Mouse (Mus musculus): ENCODE measurements around the gene Rplp2.

Rplp2 gene

GRCm38 (mm10) chr7:141467230-141468030 is 20.3 kb downstream of the Rplp2 start, which contains the start of gene Cd151:
TSS of gene Cd151 (plus strand) at chr7:141467392.
- DNase-seq (ENCODE audit: low spot score): peak; percentile 72

GRCm38 (mm10) chr7:141468164-141468521 is 21.0 kb downstream of the Rplp2 start:
- no peak for DNase-seq (ENCODE audit: low spot score)

- DNase-seq (ENCODE audit: low spot score): no peak
Measured at GRCm38 (mm10) chr7:141468522-141469211, 21.5 kb downstream of the Rplp2 start.

GRCm38 (mm10) chr7:141469352-141469751 is 22.2 kb downstream of the Rplp2 start:
- no peak for DNase-seq (ENCODE audit: low spot score)

- DNase-seq (ENCODE audit: low spot score): no peak
Measured at GRCm38 (mm10) chr7:141469901-141470636, 22.9 kb downstream of the Rplp2 start.

GRCm38 (mm10) chr7:141470637-141470944 is 23.4 kb downstream of the Rplp2 start:
- DNase-seq (ENCODE audit: low spot score): no peak

GRCm38 (mm10) chr7:141471236-141471635 is 24.1 kb downstream of the Rplp2 start:
- DNase-seq (ENCODE audit: low spot score): no peak

- DNase-seq (ENCODE audit: low spot score): no peak
Measured at GRCm38 (mm10) chr7:141472226-141472625, 25.1 kb downstream of the Rplp2 start.

- no peak for DNase-seq (ENCODE audit: low spot score)
Measured at GRCm38 (mm10) chr7:141472763-141473162, 25.6 kb downstream of the Rplp2 start.

- DNase-seq (ENCODE audit: low spot score): no peak
Measured at GRCm38 (mm10) chr7:141474160-141474559, 27.0 kb downstream of the Rplp2 start.

- peak; percentile 85 for DNase-seq (ENCODE audit: low spot score)
Measured at GRCm38 (mm10) chr7:141475011-141475804, 28.0 kb downstream of the Rplp2 start, which contains the start of the genes Polr2l and Tspan4. TSS of gene Polr2l (minus strand) at chr7:141475132. TSS of gene Tspan4 (plus strand) at chr7:141475240.

GRCm38 (mm10) chr7:141475805-141476158 is 28.6 kb downstream of the Rplp2 start:
- DNase-seq (ENCODE audit: low spot score): no peak

- peak; percentile 73 for DNase-seq (ENCODE audit: low spot score)
Measured at GRCm38 (mm10) chr7:141476226-141476980, 29.2 kb downstream of the Rplp2 start.

- no peak for DNase-seq (ENCODE audit: low spot score)
Measured at GRCm38 (mm10) chr7:141476981-141477370, 29.8 kb downstream of the Rplp2 start.

- DNase-seq (ENCODE audit: low spot score): no peak
Measured at GRCm38 (mm10) chr7:141477578-141478269, 30.6 kb downstream of the Rplp2 start.

GRCm38 (mm10) chr7:141478270-141478748 is 31.1 kb downstream of the Rplp2 start:
- DNase-seq (ENCODE audit: low spot score): no peak

- peak; percentile 79 for DNase-seq (ENCODE audit: low spot score)
Measured at GRCm38 (mm10) chr7:141480842-141481497, 33.8 kb downstream of the Rplp2 start.

GRCm38 (mm10) chr7:141481498-141482401 is 34.6 kb downstream of the Rplp2 start:
- no peak for DNase-seq (ENCODE audit: low spot score)

GRCm38 (mm10) chr7:141482531-141483024 is 35.4 kb downstream of the Rplp2 start:
- no peak for DNase-seq (ENCODE audit: low spot score)

Measured in layer of hippocampus, adult 11-12 months (tissue).